Mouse (Mus musculus) retina, postnatal 7 days (tissue): ENCODE data around the gene Cutc.

Source experiments
- DNase-seq: peaks from one replicate; pipeline ENCODE4 v3.0.0-alpha.2; 2012; ENCODE audit warnings: low read depth, low spot score

Cutc gene

DNA sequence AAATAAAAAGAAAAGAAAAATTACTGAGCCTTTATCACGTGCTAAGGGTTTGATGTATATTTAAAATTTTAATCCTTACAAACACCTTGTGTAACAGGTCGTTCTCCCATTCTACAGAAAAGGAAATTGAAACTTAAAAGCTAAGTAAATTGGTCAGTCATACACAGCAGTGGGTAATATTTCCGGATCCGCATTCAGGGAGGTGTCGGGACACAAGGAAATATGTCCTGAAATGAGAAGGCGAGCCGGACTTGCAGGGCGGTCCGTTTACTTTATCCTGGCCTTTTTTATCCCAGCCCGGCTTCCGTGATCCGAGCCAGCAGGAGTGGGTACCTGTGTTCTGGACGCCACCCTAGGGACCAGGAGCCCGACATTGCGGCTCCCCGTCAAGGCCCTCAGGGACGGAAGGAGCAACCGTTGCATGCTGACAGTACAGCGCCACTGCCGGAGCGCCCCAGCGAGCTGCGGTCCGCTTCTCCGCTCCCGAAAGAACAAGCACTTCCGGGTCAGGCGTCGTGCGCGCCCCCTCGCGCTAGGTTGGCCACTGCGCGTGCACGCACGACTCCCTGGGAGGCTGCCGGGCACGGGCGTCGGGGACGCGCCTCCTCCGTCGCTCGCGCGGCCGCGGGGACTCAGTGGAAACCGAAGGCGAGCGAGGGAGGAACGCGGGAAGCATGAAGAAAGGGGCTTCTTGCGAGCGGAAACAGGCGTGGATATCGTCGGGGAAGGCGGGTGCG lies at the start of gene Cutc, which contains the start of gene Cox15:
Gene Cutc, plus strand, starts transcription at position 508 of the 737 bp plus-strand sequence.
Gene Cox15, minus strand, starts transcription at position 512 of the 737 bp plus-strand sequence.
- peak; percentile 95 for DNase-seq

DNA sequence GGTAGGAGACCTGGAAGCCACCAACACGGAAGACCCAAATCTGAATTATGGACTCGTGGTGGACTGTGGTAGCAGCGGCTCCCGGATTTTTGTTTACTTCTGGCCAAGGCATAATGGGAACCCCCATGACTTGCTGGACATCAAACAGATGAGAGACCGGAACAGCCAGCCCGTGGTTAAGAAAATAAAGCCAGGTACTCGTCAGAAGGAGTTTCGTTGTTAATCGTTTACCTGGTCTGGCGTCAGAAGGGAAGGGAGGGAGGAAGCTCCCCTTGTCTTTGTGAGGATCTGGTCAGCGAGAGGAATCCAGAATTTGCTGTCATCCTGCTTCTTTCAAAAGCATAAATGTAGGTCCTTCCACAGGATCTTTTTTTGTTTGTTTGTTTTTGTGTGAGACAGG lies 48.6 kb upstream of the Cutc start:
- no peak for DNase-seq

DNA sequence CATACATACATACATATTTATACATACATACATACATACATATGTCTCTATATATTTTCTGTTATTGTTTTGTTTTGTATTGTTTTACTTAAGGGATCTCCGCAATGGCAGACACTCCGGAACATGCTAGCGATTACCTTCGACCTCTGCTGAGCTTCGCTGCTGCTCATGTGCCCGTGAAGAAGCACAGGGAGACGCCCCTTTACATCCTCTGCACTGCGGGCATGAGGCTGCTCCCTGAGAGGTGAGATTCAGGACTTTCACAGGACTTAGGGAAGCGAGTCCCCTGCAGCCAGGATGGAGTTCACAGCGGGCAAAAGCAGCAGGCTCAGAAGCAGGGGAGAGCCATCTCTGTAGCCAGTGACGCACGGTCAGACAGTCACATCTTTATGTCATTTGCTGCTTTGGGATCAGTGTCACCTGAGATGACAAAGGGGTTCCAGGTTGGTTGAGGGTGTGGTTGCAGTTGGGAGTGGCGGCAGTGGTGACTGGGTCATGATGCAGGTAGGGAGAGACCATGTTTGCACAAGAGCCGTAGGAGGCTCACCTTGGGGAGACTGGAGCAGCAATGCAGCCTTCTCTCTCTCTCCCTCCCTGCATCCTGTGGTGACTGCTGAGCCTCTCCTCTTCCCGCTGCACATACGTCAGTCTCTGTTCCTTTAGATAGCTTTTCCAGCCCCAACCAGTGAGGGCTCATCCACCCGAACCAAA lies 47.9 kb upstream of the Cutc start:
- no peak for DNase-seq

DNA sequence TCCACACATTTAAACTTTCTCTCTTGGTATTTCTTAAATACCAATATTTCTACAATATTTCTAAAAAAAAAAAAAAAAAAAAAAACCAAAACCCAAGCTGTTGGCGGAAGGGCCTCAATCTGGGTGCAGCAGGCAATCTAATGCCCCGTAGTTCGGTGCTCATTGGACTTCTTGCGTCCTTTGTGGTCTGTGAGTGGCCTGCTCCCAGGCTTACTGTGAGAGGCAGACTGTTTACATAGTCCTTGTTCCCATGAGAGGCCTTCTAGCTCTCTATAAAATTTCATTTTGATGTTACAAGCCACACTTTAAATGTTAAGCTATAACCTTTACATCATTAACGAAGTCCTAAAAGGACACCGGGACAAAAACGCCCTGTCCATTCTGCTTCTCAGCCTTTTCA lies 44.6 kb upstream of the Cutc start:
- DNase-seq = no peak

DNA sequence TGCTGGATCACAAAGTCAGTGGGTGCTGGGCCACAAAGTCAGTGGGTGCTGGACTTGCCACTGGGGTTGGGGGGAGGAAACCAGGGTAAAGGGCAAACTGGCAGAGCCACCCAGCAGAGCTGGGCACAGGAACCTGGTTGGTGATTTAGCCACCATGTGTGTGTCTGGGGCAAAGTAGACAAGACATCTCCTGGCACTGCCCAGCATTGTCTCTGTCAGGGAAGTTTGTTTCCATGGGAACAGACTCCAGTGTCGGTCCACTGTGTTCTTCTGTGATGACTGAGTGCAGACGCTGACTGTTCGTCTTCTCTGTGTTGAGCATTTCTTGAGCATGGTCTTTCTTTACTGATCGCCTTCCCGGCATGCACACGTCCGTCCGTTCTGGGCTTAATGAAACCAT lies 43.5 kb upstream of the Cutc start:
- no peak for DNase-seq

DNA sequence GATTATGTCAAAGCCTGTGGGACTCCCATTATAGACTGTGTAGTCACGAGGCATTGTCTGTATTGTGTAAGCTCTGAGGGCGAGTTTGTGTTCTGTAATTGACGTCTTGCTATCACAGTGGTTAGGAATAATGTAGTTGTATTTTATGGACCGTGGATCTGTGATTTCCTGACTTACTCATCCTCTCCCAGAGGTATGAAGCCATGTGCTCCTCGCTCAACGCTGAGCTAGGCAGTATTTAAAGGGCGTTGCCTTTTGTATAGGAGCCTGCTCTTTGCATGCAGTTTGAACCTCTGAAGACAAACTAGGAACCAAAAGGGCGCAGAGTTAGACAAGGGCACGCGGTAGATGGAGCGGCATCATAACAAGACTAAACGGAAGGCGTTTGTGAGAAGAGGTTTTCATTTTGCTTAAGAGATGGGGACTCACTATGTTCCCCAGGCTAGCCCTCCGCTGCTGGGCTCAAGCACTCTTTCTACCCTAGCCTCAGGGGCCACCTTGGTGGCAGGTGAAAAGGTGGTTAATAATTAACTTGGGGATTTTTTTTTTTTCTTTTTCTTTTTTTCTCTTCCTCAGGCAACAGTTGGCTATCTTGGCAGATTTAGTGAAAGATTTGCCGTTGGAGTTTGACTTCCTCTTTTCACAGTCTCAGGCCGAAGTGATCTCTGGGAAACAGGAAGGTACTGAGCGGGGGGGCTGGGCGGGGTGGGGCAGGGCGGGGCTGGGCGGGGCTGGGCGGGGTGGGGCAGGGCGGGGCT lies 41.5 kb upstream of the Cutc start:
- DNase-seq = no peak

DNA sequence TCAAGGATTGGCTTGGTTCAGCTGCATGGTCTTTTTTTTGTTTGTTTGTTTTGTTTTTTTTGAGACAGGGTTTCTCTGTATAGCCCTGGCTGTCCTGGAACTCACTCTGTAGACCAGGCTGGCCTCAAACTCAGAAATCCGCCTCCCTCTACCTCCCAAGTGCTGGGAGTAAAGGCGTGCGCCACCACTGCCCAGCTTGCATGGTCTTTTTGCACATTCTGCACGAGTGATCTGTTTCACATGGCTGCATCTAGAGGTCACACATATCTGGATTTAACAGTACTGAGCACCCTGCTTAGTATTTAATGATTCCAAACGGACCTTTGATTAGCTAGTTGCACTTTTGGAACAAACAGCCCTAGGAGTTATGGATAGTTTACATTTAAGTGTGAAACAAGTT lies 40.8 kb upstream of the Cutc start:
- no peak for DNase-seq

DNA sequence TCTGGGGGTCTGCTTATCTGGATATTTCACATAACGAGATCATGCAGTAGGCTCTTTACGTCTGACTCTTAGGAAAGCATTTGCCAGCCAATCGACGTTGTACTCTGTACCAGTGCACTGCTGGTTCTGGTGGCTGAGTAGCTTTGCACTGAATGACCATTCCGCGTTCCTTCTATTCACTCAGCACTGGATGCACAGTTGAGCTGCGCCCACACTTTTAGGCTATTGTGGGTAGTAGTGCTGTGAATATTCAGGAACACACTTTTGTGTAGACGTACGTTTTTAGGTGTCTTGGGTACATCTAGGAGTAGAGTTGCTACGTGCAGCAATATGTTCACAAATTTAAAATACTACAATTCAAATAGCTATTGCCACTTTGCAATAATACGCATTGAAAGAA lies 32.7 kb upstream of the Cutc start:
- DNase-seq = no peak

DNA sequence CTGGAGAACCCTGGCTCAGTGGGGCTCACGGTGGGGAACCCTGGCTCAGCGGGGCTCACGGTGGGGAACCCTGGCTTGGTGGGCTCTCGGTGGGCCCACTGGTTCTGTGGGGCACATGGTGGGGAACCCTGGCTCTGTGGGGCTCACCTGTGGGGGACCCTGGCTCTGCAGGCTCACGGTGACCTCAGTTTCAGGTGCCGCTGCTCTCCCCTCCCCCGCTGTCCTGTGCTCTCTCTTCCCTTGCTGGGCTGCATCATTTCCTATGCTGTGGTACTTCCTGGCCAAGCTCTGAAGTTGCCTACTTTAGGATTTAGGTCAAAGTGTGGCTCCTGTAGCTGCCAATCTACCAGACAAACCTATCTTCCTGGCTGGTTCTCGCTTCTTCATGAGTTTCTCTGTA lies 29.9 kb upstream of the Cutc start:
- no peak for DNase-seq

DNA sequence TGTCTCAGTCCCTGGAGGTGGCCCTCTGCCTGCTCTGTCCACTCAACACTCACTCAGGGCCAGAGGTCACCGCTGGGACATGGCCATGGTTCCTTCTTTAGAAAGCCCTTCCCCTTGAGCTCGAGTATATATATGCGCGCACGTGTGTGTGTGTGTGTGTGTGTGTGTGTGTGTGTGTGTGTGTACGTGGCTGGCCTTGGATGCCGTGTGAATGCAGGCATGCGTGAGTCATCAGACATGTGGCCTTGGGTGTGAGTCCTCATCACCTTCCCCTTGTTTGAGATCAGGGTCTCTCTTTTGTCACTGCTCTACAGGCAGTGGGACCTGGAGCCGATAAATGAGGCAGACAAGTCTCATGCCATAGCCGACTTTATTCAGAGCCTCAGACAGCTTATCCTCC lies 29.3 kb upstream of the Cutc start:
- DNase-seq = no peak

DNA sequence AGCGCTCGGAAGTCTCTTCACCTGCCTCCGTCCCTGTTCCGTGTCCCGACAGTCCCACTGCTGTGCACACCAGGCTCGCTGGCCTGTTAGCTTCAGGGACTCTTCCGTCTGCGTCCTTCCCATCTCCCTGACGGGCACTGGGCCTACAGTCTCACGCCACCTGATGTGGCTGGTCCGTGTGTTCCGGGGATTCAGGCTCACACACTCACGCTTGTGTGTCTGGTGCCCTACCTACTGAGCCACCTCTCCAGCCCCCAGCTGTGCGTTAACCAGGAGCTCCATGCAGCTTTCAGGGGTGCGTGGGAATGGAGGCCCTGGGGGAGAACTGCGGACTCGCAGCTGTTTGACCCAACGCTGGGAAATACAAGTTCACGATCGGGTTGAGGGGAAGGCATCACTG lies 28.6 kb upstream of the Cutc start:
- no peak for DNase-seq

DNA sequence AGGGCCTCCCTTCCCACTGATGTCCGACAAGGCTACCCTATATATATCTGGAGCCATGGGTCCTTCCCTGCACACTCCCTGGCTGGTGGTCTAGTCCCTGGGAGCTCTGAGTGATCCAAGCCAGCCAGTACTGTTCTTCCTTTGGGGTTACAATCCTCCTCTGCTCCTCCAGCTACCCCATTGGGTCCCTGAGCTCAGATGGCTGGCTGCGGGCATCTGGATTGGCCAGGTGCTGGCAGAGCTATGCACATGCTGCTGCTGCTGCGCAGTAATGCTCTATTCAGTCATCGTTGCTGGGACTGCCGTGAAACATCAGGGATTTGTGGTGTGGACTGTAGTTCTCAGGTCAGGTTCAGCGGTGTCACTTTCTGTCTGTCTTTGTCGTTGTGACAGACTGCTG lies 28.0 kb upstream of the Cutc start:
- DNase-seq = no peak

DNA sequence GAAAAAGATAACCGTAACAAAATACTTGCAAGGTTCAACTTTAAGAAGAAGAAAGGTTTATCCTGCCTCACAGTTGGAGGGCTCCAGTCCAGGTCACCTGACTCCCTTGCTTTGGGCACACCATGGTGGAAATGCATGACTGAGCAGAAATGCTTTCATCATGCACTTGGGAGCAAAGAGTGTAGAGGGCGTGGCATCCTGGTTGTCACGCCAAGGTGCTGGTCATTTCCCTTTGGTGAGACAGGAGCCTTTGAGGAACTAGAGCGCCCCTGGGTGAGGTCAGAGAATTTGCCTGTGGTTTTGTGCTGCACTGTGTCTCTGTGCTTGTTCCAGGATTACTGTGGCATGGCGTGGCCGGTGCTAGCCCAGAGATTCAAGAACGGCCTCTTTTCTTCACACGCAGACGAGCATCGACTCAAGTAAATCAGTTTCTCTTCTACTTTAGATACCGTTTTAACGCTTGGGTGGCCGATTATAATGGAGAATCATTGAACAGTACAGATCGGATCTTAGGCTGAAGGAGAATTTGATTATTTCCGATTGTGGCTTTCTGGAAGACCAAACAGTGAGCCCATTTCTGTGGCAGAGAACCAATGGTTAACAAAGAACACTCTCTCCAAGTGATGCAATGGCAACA lies 26.2 kb upstream of the Cutc start:
- DNase-seq = no peak

DNA sequence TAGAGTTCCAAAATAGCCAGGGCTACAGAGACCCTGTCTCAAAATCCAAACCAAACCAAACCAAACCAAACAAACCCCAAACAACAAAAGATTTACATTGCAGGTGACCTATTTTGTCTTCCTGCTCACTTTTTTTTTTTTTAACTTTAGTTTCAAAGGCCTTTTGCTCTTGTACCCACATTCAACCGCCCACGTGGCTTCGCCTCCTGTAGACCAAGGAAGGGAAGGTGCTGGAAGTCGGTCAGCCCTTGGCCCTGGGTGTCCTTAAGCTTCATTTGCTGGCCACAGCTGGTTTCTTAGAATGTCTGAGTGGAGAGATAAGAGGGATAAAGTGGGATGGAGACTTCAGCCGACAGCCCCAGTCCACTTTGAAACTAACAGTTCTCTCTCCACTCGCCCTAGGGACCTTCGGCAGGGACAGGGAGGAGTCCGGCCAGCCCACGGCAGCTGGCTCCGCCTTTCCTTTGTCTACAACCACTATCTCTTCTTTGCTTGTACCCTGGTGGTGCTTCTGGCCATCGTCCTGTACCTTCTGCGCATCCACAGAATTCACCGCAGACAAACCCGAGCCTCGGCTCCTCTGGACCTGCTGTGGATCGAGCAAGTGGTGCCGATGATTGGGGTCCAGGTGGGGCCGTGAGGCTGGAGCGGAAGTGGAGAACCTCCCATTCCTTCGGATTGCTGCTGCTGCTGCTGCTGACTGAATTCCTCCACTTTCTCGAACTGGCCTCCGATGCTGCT lies 23.3 kb upstream of the Cutc start:
- no peak for DNase-seq

DNA sequence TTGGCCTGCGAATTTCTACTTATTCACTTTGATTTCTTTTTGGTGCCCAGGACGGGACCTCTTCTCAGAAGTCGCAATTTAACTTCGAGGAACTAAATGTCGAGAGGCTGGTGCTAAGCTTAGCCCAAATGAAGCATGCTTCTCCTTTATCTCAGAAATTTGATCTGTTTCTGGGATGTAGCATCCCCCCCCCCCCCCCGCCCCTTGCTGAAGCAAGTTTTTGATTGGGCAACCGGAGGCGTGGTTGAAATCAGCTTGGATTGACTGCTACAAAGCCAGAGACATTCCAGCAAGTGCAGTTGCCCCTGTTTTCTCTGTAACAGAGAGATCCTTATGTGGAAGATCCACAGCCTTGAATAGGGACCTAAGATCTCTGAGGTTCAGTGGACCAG lies 22.8 kb upstream of the Cutc start:
- DNase-seq = no peak

DNA sequence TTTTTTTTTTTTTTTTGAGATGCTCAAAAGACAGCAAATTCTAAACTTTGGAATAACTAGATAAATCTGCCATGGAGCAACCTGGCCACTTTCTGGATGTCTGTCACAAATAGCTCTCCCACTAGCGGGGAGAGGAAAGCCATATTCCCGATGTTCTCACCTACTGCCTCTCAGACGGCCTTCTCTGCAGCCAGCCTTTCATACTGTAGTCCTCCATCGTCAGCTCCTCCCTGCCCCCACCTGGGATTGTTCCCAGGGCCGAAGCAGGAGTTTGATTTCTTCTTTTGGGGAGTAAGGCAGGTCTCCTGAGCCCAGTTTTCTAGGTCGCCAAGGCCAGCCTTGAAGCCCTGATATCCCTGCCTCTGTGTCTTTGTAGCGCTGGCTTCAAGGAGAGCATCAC lies 21.6 kb upstream of the Cutc start:
- DNase-seq = no peak

DNA sequence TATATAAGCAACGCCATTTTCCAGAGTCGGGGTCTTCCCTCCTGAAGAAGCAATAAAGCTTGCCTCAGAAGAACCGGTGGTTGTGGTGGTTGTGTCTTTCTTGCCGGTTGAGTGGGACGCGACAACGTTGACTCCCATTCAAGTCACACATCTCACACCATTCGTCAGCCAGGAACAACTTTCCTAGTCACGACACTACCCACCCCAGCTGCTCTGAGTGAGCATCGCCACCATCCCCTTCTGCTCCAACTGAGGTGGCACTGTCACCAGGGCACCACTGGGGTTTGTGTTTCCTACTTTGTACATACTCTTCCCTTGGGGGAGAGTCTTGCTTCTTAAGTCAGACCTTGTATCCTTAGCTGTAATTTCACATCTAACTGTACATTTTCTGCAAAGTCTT lies 14.4 kb upstream of the Cutc start:
- DNase-seq = no peak

DNA sequence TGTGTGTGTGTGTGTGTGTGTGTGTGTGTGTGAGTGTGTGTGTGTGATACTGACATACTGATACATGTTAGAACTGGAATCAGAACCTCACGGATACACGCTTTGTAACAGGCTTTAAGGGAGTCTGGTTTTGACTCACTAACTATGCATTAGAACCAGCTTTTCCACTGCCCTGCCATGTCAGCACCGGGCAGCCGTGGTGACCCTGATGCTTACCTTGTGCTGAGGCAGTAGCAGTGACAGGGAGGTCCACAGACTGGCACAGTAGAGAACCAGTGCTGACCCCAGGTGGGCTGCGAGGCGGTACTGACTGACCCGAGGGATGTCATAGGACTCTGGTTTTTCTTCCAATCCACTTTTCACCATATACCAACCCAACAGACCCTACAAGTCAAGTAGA lies 9.4 kb upstream of the Cutc start:
- DNase-seq = no peak

DNA sequence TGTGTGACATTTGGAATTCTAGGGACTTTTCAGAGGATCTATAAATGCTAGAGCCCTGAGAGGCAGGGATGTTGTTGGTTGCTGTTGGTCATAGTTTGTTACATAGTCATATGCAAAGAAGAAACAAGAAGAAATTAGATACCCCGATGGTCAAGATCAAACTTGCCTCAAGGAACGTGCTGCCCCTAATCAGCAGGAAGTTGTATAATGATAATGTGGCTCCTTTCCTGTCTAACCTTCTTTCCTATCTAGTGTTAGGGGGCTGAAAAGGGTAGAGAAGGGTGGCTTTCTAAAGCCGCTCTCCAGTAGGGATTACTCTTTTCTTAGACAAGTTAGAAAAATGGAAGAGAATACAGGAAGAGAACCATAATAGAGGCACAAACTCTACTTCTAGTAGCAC lies 7.1 kb upstream of the Cutc start:
- DNase-seq = no peak

DNA sequence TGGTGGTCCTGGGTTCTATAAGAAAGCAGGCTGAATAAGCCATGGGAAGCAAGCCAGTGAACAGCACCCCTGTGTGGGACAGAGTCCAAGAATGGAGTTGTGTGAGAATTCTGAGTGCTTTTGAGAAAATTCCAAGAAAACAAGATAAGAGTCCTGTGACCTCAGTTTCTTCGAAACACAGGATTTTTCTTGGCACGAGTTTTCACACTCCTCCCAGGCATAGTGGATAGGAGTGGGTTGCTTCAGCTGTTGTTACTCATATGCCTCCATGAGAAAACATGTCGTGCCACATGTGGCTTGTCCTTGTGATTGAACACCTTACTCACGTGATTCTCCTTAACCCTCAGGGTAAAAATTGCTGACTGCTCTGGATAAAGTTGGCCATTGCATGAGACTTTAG lies 4.9 kb upstream of the Cutc start:
- DNase-seq = no peak

DNA sequence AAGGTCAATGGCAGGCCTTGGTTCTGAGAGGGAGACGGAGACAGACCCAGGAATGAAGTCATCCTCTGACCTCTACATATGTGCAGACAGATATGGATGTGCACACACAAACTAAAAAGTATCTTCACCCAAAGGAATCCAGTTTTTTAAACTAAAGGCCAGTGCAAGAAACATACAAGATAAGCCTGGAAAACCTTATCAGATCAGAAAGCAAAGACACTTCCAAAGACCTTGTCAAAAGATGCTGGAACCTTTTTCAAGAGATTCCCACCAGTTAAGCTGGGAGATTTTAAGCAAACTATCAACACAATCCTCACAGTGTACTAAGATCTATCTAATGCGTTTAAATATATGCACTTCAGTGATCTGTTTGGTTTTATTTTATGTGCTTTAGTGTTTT lies 2.8 kb upstream of the Cutc start:
- no peak for DNase-seq
